Mouse (Mus musculus): ENCODE data around the gene Fndc3b. TPM values are rescaled to one million over a fixed set of nuclear protein-coding genes. Genes with fewer than 3 reads are reported as not detected.

Fndc3b gene
- polyA plus RNA-seq, 1 experiment from 2014 or later, result 153 TPM

DNA sequence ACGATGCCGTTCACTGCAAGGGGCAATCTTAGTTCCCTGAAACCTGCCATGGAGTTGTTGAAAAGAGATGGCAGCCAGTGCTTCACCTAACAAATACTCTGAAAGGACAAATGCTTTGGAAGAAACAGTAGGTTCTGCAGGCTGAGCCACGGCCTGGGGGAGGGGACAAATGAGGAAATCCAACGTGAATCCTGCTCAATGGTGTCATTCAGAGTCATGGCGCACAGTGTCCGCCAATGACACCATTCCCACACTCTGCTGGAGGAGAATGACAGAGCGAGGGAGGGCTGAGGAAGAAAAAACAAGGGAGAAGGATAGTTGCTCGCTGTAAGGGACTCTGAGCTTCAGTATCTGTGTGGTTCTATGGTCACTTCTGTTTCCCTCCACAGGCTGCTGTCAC lies 95.6 kb downstream of the Fndc3b start:
- no peak for DNase-seq (ENCODE audit: low read depth, low spot score)
- no peak for ATAC-seq
- no peak for TF ChIP-seq CTCF (IDR thresholded peaks at IDR 0.05)
- ChIA-PET POLR2A (no interaction called here), CTCF (no interaction called here)
- in situ Hi-C loops (cut with MboI; ENCODE audit: low pct_unique_long_range_greater_than_20kb), result no loop called here
- no peaks in the 10 kb centered on the region for H3K27me3 ChIP-seq

DNA sequence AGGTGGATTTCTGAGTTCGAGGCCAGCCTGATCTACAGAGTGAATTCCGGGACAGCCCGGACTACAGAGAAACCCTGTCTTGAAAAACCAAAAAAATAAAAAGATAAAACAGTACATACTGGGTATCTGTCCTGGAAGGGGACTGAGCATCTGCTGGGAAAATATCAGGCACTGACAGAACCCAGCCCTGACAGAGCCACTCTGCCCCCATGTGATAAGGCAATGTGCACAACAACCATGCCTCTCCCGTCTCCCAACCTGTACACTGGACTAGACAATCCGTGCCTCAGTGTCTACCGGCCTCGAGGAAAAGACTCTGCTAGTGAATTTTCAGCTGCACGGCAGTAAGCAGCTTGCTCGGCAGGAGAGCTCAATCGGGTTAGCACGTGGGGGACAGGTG lies 97.3 kb downstream of the Fndc3b start:
- DNase-seq (ENCODE audit: low read depth, low spot score) (no peak), ATAC-seq (no peak)
- CTCF ChIA-PET, result interaction anchor here (1.2 to 1.8 kb wide), 3 partner anchors 8 to 43 kb away, joined by 4 to 6 read pairs (median 4); no protein-coding TSS in a partner anchor
- TF ChIP-seq CTCF (IDR thresholded peaks at IDR 0.05), result no peak
- POLR2A ChIA-PET, result interaction anchor here (0.8 kb wide), 1 partner anchor 21 kb away, joined by 3 read pairs; no protein-coding TSS in a partner anchor
- H3K27me3 ChIP-seq, result no peaks in the 10 kb centered on the region
- in situ Hi-C loops (cut with MboI; ENCODE audit: low pct_unique_long_range_greater_than_20kb), result no loop called here

DNA sequence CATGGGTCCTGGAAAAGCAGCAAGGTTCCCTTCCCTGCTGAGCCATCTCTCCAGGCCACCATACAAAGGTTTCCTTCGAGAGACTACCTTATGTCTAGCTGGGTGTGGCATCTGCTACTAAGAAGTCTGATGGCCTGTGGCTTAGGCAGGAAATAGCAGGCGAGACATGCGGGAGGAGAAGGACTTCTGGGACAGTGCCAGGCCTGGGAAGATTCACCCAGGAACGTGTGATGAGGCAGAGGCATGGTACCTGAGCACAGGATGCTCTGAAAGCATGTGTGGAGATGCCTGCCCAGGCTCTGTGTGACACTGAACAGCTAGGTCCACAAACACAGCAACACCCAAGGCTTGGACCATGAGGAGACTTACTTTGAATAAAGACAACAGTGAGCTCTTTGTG lies 98.1 kb downstream of the Fndc3b start:
- TF ChIP-seq CTCF (IDR thresholded peaks at IDR 0.05), result no peak
- DNase-seq (ENCODE audit: low read depth, low spot score) (no peak), ATAC-seq (no peak)
- CTCF ChIA-PET, result interaction anchor here (1.5 to 1.8 kb wide), 3 partner anchors 8 to 43 kb away, joined by 3 to 6 read pairs (median 4); no protein-coding TSS in a partner anchor
- in situ Hi-C loops (cut with MboI; ENCODE audit: low pct_unique_long_range_greater_than_20kb), result no loop called here
- POLR2A ChIA-PET, result interaction anchor here (0.5 kb wide), 1 partner anchor 183 kb away, joined by 7 read pairs; no protein-coding TSS in a partner anchor
- H3K27me3 ChIP-seq, result no peaks in the 10 kb centered on the region

DNA sequence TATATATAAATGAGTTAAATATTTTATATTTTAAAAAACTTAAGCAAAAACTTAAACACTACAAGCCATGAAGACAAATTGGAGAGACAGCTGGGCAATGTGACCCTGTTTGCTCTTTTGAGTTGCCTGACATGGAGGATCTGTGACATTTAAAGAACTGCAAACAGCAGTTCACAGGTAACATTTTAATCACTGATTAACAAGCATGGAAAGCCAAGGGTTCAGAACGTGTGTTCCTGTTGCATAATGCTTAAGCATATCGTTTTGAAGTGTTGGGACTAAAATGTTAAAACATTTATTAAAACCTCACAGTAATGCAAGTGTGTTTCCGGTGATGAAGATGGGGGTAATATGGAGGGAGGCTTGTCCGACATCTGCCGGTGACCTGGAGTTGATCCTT lies 99.1 kb downstream of the Fndc3b start:
- ChIA-PET POLR2A (no interaction called here), CTCF (interaction anchor here (1.2 to 1.8 kb wide), 3 partner anchors 10 to 28 kb away, joined by 3 to 6 read pairs (median 3); no protein-coding TSS in a partner anchor)
- ATAC-seq (no peak), DNase-seq (ENCODE audit: low read depth, low spot score) (no peak)
- TF ChIP-seq CTCF (IDR thresholded peaks at IDR 0.05), result no peak
- H3K27me3 ChIP-seq, result no peaks in the 10 kb centered on the region
- in situ Hi-C loops (cut with MboI; ENCODE audit: low pct_unique_long_range_greater_than_20kb), result no loop called here

DNA sequence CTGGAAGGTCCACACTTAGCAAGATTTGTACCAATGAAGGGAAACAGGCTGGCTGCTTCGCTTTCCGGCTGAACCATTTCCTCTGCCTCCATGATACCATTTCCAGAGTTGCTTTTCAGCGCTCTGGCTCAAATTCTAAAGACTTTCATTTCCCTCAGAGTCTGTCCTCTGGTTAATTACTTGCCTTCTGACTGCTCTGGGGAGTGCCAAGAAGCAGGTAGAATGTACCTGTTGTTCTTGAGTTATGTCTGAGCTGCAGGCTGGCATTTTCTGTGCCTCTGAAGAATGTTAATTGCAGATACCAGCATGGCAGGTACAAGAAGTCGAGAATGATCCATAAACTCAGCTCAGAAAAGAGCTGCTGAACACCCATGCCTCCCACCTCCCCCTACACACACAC lies 100.6 kb downstream of the Fndc3b start:
- ChIA-PET CTCF (interaction anchor here (1.5 to 2.7 kb wide), 2 partner anchors 9 to 14 kb away, joined by 3 to 7 read pairs; no protein-coding TSS in a partner anchor), POLR2A (interaction anchor here (0.5 to 1.0 kb wide), 2 partner anchors 26 to 175 kb away, joined by 3 to 4 read pairs; no protein-coding TSS in a partner anchor)
- in situ Hi-C loops (cut with MboI; ENCODE audit: low pct_unique_long_range_greater_than_20kb), result no loop called here
- H3K27me3 ChIP-seq, result no peaks in the 10 kb centered on the region
- TF ChIP-seq CTCF (IDR thresholded peaks at IDR 0.05), result no peak
- ATAC-seq, result no peak
- no peak for DNase-seq (ENCODE audit: low read depth, low spot score)

DNA sequence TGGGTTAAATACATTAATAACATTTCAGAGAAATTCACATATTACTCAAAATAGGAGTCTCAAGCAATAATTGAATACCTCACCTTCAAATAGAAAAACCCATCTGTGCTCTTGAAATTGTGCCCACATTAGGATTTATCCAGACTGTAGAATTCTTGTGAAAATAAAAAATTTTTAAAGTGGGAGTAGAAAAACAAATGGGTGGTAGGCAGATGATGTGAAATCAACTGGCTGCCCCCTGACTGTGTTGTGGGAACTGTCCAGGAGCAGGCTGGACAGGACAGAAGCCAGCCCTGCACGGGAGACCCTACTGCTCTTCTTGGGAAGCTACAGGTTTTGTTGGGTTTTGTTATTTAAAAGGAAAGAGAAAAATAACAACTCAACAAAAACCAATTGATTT lies 101.0 kb downstream of the Fndc3b start:
- ATAC-seq (no peak), DNase-seq (ENCODE audit: low read depth, low spot score) (no peak)
- ChIA-PET CTCF (interaction anchor here (1.5 to 2.7 kb wide), 3 partner anchors 9 to 14 kb away, joined by 3 to 7 read pairs (median 3); no protein-coding TSS in a partner anchor), POLR2A (interaction anchor here (0.5 to 1.4 kb wide), 3 partner anchors 20 to 175 kb away, joined by 3 to 4 read pairs (median 3); no protein-coding TSS in a partner anchor)
- in situ Hi-C loops (cut with MboI; ENCODE audit: low pct_unique_long_range_greater_than_20kb), result no loop called here
- no peak for TF ChIP-seq CTCF (IDR thresholded peaks at IDR 0.05)
- H3K27me3 ChIP-seq, result no peaks in the 10 kb centered on the region

DNA sequence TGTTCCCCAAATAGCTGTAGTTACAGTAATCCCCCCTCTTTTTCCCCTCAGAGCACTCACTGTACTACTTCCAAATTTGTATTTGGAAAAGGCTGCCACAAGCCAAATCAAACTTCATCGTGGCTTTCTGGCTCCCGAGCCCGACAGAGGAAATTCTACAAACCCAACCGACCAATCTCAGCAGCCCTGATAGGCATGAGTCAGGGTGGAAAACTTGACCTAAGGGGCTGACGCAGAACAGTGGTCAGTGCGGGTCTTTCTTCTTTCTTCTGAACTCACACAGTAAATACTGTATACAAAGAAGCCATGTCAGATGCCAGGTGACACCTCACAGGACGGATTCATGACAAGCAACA lies 103.3 kb downstream of the Fndc3b start:
- in situ Hi-C loops (cut with MboI; ENCODE audit: low pct_unique_long_range_greater_than_20kb), result no loop called here
- H3K27me3 ChIP-seq, result no peaks in the 10 kb centered on the region
- ChIA-PET CTCF (interaction anchor here (1.6 to 1.8 kb wide), 2 partner anchors 9 to 40 kb away, joined by 4 to 5 read pairs; no protein-coding TSS in a partner anchor), POLR2A (no interaction called here)
- DNase-seq (ENCODE audit: low read depth, low spot score), result no peak
- ATAC-seq, result peak; percentile 66
- TF ChIP-seq CTCF (IDR thresholded peaks at IDR 0.05), result no peak

DNA sequence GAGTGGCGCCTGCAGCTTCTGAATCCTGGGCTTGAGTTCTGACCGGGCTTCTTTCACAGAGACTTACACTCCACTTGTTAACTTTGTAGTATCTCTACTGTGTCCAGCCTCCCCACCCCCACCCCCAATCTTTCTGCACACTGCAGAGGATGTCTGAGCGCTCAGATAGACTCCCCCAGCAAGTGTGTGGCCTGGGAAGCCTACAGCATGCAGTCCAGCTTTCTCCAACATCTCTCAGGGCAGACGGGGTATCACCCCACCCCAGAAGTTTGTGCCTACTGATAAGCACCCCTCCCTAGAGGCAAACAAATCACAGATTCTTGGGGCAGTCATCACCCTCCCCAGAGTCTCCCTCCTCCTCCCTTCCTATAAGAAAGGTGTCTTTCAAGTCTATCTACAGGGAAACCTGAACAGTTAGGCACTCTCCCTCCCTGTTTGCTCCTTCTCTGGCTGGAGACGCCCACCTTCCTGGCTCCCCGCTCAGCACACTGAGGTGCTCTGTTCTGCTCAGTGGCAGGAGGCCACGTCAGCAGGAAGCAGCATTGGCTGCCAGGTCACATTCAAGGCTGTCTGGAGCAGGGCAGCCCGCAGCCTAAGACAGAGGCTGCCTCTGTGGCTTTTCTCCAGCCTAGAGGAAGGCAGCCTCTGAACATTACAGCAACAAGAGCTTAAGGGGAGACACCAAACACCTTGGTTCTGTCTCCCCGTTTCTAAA lies 103.9 kb downstream of the Fndc3b start:
- no peak for TF ChIP-seq CTCF (IDR thresholded peaks at IDR 0.05)
- POLR2A ChIA-PET, result interaction anchor here (0.8 kb wide), 1 partner anchor 22 kb away, joined by 4 read pairs; no protein-coding TSS in a partner anchor
- ATAC-seq (peak; percentile 67), DNase-seq (ENCODE audit: low read depth, low spot score) (no peak)
- CTCF ChIA-PET, result interaction anchor here (1.6 to 1.8 kb wide), 2 partner anchors 10 to 40 kb away, joined by 4 to 5 read pairs; no protein-coding TSS in a partner anchor
- no peaks in the 10 kb centered on the region for H3K27me3 ChIP-seq
- in situ Hi-C loops (cut with MboI; ENCODE audit: low pct_unique_long_range_greater_than_20kb), result no loop called here

DNA sequence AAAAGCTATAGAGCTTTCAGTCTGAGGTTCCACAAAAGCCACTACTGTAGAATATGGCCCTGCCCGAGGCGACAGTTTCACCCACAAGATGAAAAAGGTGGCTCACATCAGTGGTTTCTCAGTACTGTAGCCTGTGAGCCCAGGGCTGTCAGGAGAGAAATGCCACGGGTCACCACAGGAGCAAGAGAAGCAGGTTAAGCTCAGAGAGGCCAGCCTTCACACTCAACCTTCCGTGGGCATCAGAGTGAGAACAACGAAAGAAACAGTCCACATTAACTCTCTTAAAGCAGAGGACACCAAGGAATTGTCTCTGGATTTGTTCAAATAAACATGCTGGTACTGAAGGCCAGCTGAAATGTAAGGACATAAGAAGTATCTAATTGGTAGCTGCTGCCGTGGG lies 104.5 kb downstream of the Fndc3b start:
- POLR2A ChIA-PET, result interaction anchor here (0.8 kb wide), 1 partner anchor 22 kb away, joined by 4 read pairs; no protein-coding TSS in a partner anchor
- in situ Hi-C loops (cut with MboI; ENCODE audit: low pct_unique_long_range_greater_than_20kb), result no loop called here
- CTCF ChIA-PET, result interaction anchor here (1.2 to 1.8 kb wide), 4 partner anchors 10 to 90 kb away, joined by 3 to 5 read pairs (median 4); no protein-coding TSS in a partner anchor
- ATAC-seq, result no peak
- no peaks in the 10 kb centered on the region for H3K27me3 ChIP-seq
- TF ChIP-seq CTCF (IDR thresholded peaks at IDR 0.05), result no peak
- DNase-seq (ENCODE audit: low read depth, low spot score), result no peak

DNA sequence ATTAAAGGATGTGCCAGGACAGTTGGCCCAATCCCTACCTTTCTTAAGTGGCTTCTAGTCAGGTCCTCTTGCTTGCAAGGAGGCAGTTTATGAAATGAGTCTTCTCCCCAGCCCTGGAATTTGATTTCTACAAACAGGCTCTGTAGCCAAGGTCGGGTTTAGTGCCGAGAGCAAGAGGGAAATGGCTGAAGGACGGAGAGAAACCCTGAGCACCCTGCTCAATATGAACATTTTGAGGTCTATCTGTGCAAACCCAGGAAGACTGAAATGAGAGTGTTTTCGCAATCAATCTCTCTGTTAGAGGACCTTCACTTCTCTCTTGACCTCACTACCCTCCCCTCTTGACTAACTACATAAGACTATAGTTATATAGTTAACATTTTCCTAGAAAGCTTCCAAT lies 105.5 kb downstream of the Fndc3b start:
- POLR2A ChIA-PET, result no interaction called here
- in situ Hi-C loops (cut with MboI; ENCODE audit: low pct_unique_long_range_greater_than_20kb), result no loop called here
- CTCF ChIA-PET, result interaction anchor here (1.2 to 1.3 kb wide), 3 partner anchors 9 to 91 kb away, joined by 3 to 4 read pairs (median 4); no protein-coding TSS in a partner anchor

DNA sequence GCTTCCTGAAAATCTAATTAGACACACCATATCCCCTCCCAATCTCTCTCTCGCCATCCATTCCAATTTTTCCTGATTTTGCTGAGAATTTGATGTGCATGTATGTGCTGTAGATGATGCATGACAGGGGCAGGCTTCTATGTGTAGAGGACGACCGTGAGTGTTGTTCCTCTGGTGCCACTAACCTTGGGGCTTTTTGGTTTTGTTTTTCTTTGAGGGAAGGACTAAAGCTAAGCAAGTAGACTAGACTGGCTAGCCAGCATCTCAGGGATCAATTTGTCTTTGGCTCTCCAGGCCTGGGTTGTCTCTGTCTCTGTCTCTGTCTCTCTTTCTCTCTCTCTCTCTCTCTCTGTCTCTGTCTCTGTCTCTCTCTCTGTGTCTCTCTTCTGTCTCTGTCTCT lies 106.0 kb downstream of the Fndc3b start:
- CTCF ChIA-PET, result interaction anchor here (1.3 kb wide), 1 partner anchor 9 kb away, joined by 4 read pairs; no protein-coding TSS in a partner anchor
- ATAC-seq, result no peak
- no peak for DNase-seq (ENCODE audit: low read depth, low spot score)
- no peaks in the 10 kb centered on the region for H3K27me3 ChIP-seq
- POLR2A ChIA-PET, result no interaction called here
- in situ Hi-C loops (cut with MboI; ENCODE audit: low pct_unique_long_range_greater_than_20kb), result no loop called here
- no peak for TF ChIP-seq CTCF (IDR thresholded peaks at IDR 0.05)

More for the DNA sequence above, 105.5 kb downstream of the Fndc3b start:
- DNase-seq (ENCODE audit: low read depth, low spot score) (no peak), ATAC-seq (no peak)
- H3K27me3 ChIP-seq, result no peaks in the 10 kb centered on the region
- TF ChIP-seq CTCF (IDR thresholded peaks at IDR 0.05), result no peak

Measured in Patski (cell line).